Mouse (Mus musculus): ENCODE data around the gene Limd1. TPM values are rescaled to one million over a fixed set of nuclear protein-coding genes. Genes with fewer than 3 reads are reported as not detected.

Gene Limd1
- polyA plus RNA-seq, 1 experiment = 9.0 TPM

- H3K4me1 ChIP-seq (ENCODE audit: control insufficient read depth, insufficient read depth, low read length) = peaks cover 3% of the 10 kb centered on the region; the same call in 1 of the 2 replicates
- H3K27ac ChIP-seq (ENCODE audit: insufficient read depth, low read length) = no peak overlapping the region
- TF ChIP-seq POLR2A (IDR thresholded peaks at IDR 0.05; ENCODE audit: extremely low read depth, insufficient read depth, low read length) (no peak), CTCF (IDR thresholded peaks at IDR 0.05; ENCODE audit: extremely low read depth, insufficient read depth, low read length) (no peak)
- no peak overlapping the region for H3K4me3 ChIP-seq (ENCODE audit: insufficient read depth, low read length)
Observed at GRCm38 (mm10) chr9:123456634-123457602, 21.6 kb upstream of the Limd1 start.

- TF ChIP-seq CTCF (IDR thresholded peaks at IDR 0.05; ENCODE audit: extremely low read depth, insufficient read depth, low read length) (0 out of 2 replicates have a peak, but pooled peaks have one; percentile 25), POLR2A (IDR thresholded peaks at IDR 0.05; ENCODE audit: extremely low read depth, insufficient read depth, low read length) (no peak)
Observed at GRCm38 (mm10) chr9:123457603-123458002, 20.9 kb upstream of the Limd1 start.

GRCm38 (mm10) chr9:123467141-123467620 lies 11.3 kb upstream of the Limd1 start:
- H3K4me1 ChIP-seq (ENCODE audit: control insufficient read depth, insufficient read depth, low read length) = peaks cover 7% of the 10 kb centered on the region; the same call in 1 of the 2 replicates
- no peak overlapping the region for H3K4me3 ChIP-seq (ENCODE audit: insufficient read depth, low read length)
- no peak overlapping the region for H3K27ac ChIP-seq (ENCODE audit: insufficient read depth, low read length)
- TF ChIP-seq POLR2A (IDR thresholded peaks at IDR 0.05; ENCODE audit: extremely low read depth, insufficient read depth, low read length) = no peak
- no peak for TF ChIP-seq CTCF (IDR thresholded peaks at IDR 0.05; ENCODE audit: extremely low read depth, insufficient read depth, low read length)

More at GRCm38 (mm10) chr9:123457603-123458002, 20.9 kb upstream of the Limd1 start:
- Histone ChIP-seq H3K4me3 (ENCODE audit: insufficient read depth, low read length) (no peak overlapping the region), H3K27ac (ENCODE audit: insufficient read depth, low read length) (no peak overlapping the region), H3K4me1 (ENCODE audit: control insufficient read depth, insufficient read depth, low read length) (peaks cover 3% of the 10 kb centered on the region; the same call in 1 of the 2 replicates)

- TF ChIP-seq CTCF (IDR thresholded peaks at IDR 0.05; ENCODE audit: extremely low read depth, insufficient read depth, low read length) = no peak
- no peak for TF ChIP-seq POLR2A (IDR thresholded peaks at IDR 0.05; ENCODE audit: extremely low read depth, insufficient read depth, low read length)
- H3K4me1 ChIP-seq (ENCODE audit: control insufficient read depth, insufficient read depth, low read length) = peaks cover 7% of the 10 kb centered on the region; the same call in 1 of the 2 replicates
- H3K4me3 ChIP-seq (ENCODE audit: insufficient read depth, low read length) = no peak overlapping the region
- H3K27ac ChIP-seq (ENCODE audit: insufficient read depth, low read length) = no peak overlapping the region
Observed at GRCm38 (mm10) chr9:123468406-123469085, 10.0 kb upstream of the Limd1 start.

GRCm38 (mm10) chr9:123469087-123469486 lies 9.4 kb upstream of the Limd1 start:
- Histone ChIP-seq H3K4me3 (ENCODE audit: insufficient read depth, low read length) (no peak overlapping the region), H3K27ac (ENCODE audit: insufficient read depth, low read length) (no peak overlapping the region), H3K4me1 (ENCODE audit: control insufficient read depth, insufficient read depth, low read length) (peaks cover 7% of the 10 kb centered on the region; the same call in 1 of the 2 replicates)
- TF ChIP-seq CTCF (IDR thresholded peaks at IDR 0.05; ENCODE audit: extremely low read depth, insufficient read depth, low read length) (no peak), POLR2A (IDR thresholded peaks at IDR 0.05; ENCODE audit: extremely low read depth, insufficient read depth, low read length) (no peak)

GRCm38 (mm10) chr9:123473377-123473776 lies 5.1 kb upstream of the Limd1 start:
- no peak for TF ChIP-seq POLR2A (IDR thresholded peaks at IDR 0.05; ENCODE audit: extremely low read depth, insufficient read depth, low read length)
- no peak for TF ChIP-seq CTCF (IDR thresholded peaks at IDR 0.05; ENCODE audit: extremely low read depth, insufficient read depth, low read length)
- Histone ChIP-seq H3K4me3 (ENCODE audit: insufficient read depth, low read length) (no peak overlapping the region), H3K4me1 (ENCODE audit: control insufficient read depth, insufficient read depth, low read length) (peaks cover 2% of the 10 kb centered on the region; the same call in 1 of the 2 replicates), H3K27ac (ENCODE audit: insufficient read depth, low read length) (no peak overlapping the region)

- Histone ChIP-seq H3K4me1 (ENCODE audit: control insufficient read depth, insufficient read depth, low read length) (no peaks in the 10 kb centered on the region), H3K27ac (ENCODE audit: insufficient read depth, low read length) (no peak overlapping the region), H3K4me3 (ENCODE audit: insufficient read depth, low read length) (no peak overlapping the region)
- no peak for TF ChIP-seq POLR2A (IDR thresholded peaks at IDR 0.05; ENCODE audit: extremely low read depth, insufficient read depth, low read length)
- no peak for TF ChIP-seq CTCF (IDR thresholded peaks at IDR 0.05; ENCODE audit: extremely low read depth, insufficient read depth, low read length)
Observed at GRCm38 (mm10) chr9:123475569-123475968, 2.9 kb upstream of the Limd1 start.

- no peaks in the 10 kb centered on the region for H3K4me1 ChIP-seq (ENCODE audit: control insufficient read depth, insufficient read depth, low read length)
- peak; percentile 29; the same call in 1 of the 2 replicates for TF ChIP-seq CTCF (IDR thresholded peaks at IDR 0.05; ENCODE audit: extremely low read depth, insufficient read depth, low read length)
- TF ChIP-seq POLR2A (IDR thresholded peaks at IDR 0.05; ENCODE audit: extremely low read depth, insufficient read depth, low read length) = no peak
- H3K4me3 ChIP-seq (ENCODE audit: insufficient read depth, low read length) = peak overlapping the region; percentile 39
- no peak overlapping the region for H3K27ac ChIP-seq (ENCODE audit: insufficient read depth, low read length)
Observed at GRCm38 (mm10) chr9:123478031-123478585, 398 bp upstream of the Limd1 start.

GRCm38 (mm10) chr9:123479196-123479669 lies 727 bp downstream of the Limd1 start:
- H3K4me3 ChIP-seq (ENCODE audit: insufficient read depth, low read length) = peak overlapping the region; percentile 39

More at GRCm38 (mm10) chr9:123479196-123479669, 727 bp downstream of the Limd1 start:
- no peak for TF ChIP-seq POLR2A (IDR thresholded peaks at IDR 0.05; ENCODE audit: extremely low read depth, insufficient read depth, low read length)
- no peak for TF ChIP-seq CTCF (IDR thresholded peaks at IDR 0.05; ENCODE audit: extremely low read depth, insufficient read depth, low read length)
- H3K27ac ChIP-seq (ENCODE audit: insufficient read depth, low read length) = no peak overlapping the region
- H3K4me1 ChIP-seq (ENCODE audit: control insufficient read depth, insufficient read depth, low read length) = no peaks in the 10 kb centered on the region

All from cortical plate, adult 2 months (tissue).